Mouse (Mus musculus): ENCODE results near the gene Shroom4. TPM values are rescaled to one million over a fixed set of nuclear protein-coding genes. Genes with fewer than 3 reads are reported as not detected.
A peak's percentile ranks its signal among the peaks of the same experiment; 100 is the strongest.

Shroom4 gene
- polyA plus RNA-seq, 1 experiment from 2014 or later = 1.3 TPM

DNA sequence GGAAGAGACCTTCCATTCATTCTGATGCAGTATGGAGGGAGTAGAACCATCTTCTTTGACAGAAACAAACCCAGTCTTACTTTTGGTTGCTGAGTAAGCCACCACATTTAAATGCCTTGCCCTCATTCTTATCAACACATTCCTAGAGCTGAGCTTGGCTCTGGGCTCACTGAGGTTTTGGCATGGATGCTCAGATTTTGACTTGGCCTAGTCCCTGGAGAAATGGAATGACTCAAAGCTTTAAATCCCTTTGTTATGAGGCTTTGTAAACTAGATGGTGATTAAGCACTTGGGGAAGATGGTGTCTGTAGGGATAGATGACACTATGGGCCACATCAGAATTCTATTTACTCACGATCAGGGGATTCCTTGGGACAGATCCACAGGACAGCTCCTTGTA is 102.2 kb downstream of the Shroom4 start:
- Histone ChIP-seq H3K27me3 (no peaks in the 10 kb centered on the region), H3K27ac (no peak overlapping the region), H3K4me1 (no peaks in the 10 kb centered on the region), H3K4me3 (no peak overlapping the region), H3K4me2 (no peak overlapping the region), H3K36me3 (ENCODE audit: poor library complexity, severe bottlenecking) (no peaks in the 10 kb centered on the region), H3K9me3 (replicated peaks) (no peaks in the 10 kb centered on the region), H3K9ac (no peak overlapping the region)
- ATAC-seq = no peak
- WGBS = 72% methylated on average over 1 of the region's 1 CpGs

DNA sequence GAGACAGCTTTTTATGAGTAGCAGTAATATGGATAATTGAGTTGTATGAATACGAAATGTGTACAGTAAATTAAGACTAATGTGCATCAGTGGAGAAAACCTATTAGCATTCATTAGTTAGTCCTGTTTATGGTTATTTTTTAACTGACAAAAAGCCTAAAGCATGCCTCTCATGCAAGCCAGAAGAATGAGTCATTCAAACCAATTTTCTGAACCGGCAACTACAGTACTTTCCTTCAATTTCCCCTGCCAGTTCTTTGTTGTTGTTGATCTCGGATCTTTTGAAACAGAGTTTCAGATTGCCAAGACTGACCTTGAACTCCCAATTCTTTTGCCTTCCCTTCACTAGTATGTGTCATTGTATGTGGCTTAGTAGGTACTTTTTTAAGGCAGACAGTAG is 117.6 kb downstream of the Shroom4 start:
- no peaks in the 10 kb centered on the region for H3K27me3 ChIP-seq
- no peak overlapping the region for H3K9ac ChIP-seq
- no peaks in the 10 kb centered on the region for H3K4me1 ChIP-seq
- no peaks in the 10 kb centered on the region for H3K9me3 ChIP-seq (replicated peaks)
- H3K4me3 ChIP-seq = no peak overlapping the region
- WGBS = 51% methylated on average over 3 of the region's 3 CpGs
- no peak for ATAC-seq
- no peak overlapping the region for H3K4me2 ChIP-seq
- H3K36me3 ChIP-seq (ENCODE audit: poor library complexity, severe bottlenecking) = no peaks in the 10 kb centered on the region
- H3K27ac ChIP-seq = no peak overlapping the region

DNA sequence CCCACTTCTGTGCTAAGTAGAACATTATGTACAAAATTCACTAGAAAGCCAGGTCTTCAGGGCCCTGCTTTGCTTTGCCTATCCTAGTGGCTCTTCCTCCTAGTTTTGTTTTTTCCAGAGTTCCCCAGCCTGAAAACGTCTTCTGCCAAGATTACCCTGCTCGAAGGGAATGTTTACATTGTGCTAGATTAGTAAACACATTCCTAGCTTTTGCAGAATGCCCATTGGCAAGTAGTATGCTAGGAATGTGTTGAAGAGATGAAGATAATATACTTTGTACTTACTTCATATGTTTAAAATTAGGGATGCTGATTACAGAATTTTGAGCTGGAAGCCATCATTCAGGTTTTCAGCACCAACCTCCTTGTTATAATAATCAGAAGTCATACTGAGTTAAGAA is 118.8 kb downstream of the Shroom4 start:
- Histone ChIP-seq H3K9ac (no peak overlapping the region), H3K27me3 (no peaks in the 10 kb centered on the region), H3K36me3 (ENCODE audit: poor library complexity, severe bottlenecking) (no peaks in the 10 kb centered on the region), H3K9me3 (replicated peaks) (no peaks in the 10 kb centered on the region), H3K4me2 (no peak overlapping the region), H3K27ac (no peak overlapping the region), H3K4me1 (no peaks in the 10 kb centered on the region), H3K4me3 (no peak overlapping the region)
- WGBS = 80% methylated on average over 2 of the region's 2 CpGs
- no peak for ATAC-seq

DNA sequence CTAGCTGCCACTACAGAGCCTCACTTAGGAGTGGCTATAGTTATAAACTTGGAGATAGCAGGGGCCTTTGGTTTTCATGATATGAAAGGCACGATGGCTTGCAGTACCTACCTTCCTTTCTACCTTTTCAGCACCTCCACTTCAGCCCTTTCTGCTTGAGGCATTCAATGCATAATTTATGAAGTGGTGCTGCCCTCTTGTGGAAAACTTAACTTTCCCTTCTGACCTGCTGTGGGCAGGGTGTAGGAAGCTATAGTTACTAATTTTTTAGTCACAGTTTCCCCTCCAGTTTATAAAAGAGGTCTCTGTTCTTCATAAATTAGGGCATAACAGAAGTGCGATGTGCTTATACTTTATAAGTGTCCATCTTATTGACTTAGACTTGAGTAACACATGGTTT is 123.3 kb downstream of the Shroom4 start:
- no peaks in the 10 kb centered on the region for H3K9me3 ChIP-seq (replicated peaks)
- H3K27ac ChIP-seq = no peak overlapping the region
- H3K27me3 ChIP-seq = no peaks in the 10 kb centered on the region
- no peaks in the 10 kb centered on the region for H3K4me1 ChIP-seq
- H3K9ac ChIP-seq = no peak overlapping the region
- H3K4me2 ChIP-seq = no peak overlapping the region
- H3K4me3 ChIP-seq = no peak overlapping the region
- H3K36me3 ChIP-seq (ENCODE audit: poor library complexity, severe bottlenecking) = no peaks in the 10 kb centered on the region
- 73% methylated on average over 2 of the region's 2 CpGs for WGBS
- 0 out of 2 replicates have a peak, but pooled peaks have one; percentile 45 for ATAC-seq

DNA sequence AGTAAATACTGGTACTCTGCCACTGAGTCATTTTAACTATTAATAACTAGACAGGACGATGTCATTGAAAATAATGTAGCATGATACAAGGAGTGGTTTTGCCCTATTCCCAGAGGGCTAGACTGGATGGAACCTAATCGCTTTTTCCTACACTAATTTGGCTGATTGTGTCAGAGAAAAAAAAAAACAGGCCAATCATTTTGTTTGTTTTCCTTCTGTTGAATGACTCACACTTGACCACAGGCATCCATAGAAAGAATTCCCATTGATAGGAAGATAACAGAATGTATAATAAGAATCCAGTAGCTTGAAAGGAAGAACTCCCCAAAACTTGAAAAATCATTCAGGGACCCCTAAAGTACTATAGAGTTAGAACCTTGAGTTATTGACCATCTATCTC is 137.0 kb downstream of the Shroom4 start:
- H3K27ac ChIP-seq = no peak overlapping the region
- no peak overlapping the region for H3K9ac ChIP-seq
- 81% methylated on average over 2 of the region's 2 CpGs for WGBS
- no peaks in the 10 kb centered on the region for H3K4me1 ChIP-seq
- no peaks in the 10 kb centered on the region for H3K36me3 ChIP-seq (ENCODE audit: poor library complexity, severe bottlenecking)
- ATAC-seq = no peak
- H3K4me2 ChIP-seq = no peak overlapping the region
- H3K27me3 ChIP-seq = no peaks in the 10 kb centered on the region
- H3K4me3 ChIP-seq = no peak overlapping the region
- no peaks in the 10 kb centered on the region for H3K9me3 ChIP-seq (replicated peaks)

DNA sequence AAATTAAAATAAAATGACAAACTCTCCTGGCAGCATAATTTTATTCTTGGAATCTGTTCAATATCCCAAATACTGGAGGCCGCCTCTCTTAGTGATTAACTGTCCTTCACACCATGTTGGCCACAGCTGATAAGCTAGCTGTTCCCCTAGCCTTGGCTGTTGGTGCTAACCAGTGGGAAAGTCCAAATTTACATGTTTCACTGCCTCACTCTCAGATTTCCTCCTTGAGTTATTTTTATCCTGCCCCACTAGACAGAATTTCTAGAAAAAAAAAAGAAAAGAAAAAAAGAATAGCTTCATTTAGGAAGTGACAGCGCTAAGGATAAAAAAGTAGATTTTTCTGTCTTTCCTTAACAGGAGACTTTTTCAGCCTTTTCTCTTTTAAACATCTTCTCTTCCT is 138.0 kb downstream of the Shroom4 start:
- H3K27me3 ChIP-seq = no peaks in the 10 kb centered on the region
- no peak for ATAC-seq
- no peak overlapping the region for H3K9ac ChIP-seq
- no peak overlapping the region for H3K4me2 ChIP-seq
- no peak overlapping the region for H3K27ac ChIP-seq
- 79% methylated on average over 2 of the region's 2 CpGs for whole genome bisulfite sequencing
- no peaks in the 10 kb centered on the region for H3K36me3 ChIP-seq (ENCODE audit: poor library complexity, severe bottlenecking)
- no peak overlapping the region for H3K4me3 ChIP-seq
- no peaks in the 10 kb centered on the region for H3K9me3 ChIP-seq (replicated peaks)
- H3K4me1 ChIP-seq = no peaks in the 10 kb centered on the region

DNA sequence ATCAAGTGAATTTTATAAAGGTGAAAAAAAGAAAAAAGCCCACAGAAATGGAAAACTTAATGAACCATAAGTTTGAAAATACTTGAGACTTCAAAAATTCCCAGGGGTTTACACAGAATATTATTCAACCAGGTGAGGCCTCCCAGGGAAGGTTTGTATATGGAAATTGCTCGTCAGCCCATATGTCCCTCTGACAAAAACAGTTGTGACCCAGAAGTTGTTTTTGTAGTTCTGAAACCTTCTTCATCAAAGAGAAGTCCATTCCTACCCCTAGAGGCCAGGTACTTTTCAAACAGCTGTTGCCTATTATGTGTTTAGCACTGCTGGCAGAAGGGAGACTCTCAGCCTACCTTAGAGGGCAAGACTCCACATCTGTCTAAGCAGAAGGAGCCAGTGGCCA is 165.4 kb downstream of the Shroom4 start:
- Histone ChIP-seq H3K27ac (no peak overlapping the region), H3K4me1 (no peaks in the 10 kb centered on the region), H3K4me2 (no peak overlapping the region), H3K9me3 (replicated peaks) (no peaks in the 10 kb centered on the region), H3K36me3 (ENCODE audit: poor library complexity, severe bottlenecking) (no peaks in the 10 kb centered on the region), H3K4me3 (no peak overlapping the region), H3K27me3 (no peaks in the 10 kb centered on the region), H3K9ac (no peak overlapping the region)
- 96% methylated on average over 1 of the region's 1 CpGs for whole genome bisulfite sequencing
- no peak for ATAC-seq

DNA sequence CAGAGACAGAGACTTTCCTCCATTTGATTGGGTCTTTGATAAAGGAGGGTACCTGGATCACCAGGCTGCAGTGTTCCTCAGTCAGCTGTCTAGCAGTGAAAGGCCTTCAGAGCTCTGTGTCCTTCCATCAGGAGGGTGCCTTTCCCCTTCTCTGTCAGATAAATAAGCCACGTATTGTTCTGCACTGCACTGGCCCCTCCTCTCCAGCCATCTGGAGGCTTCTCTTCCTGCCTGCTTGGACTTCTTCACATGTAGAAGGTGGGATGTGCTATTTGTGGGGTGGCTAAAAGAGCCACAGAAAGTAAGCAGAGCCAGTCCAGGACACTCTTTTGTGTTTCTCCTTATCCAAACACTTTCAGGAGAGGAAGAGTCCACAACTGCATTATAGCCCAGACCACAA is 174.9 kb downstream of the Shroom4 start:
- Histone ChIP-seq H3K9ac (no peak overlapping the region), H3K27ac (no peak overlapping the region), H3K4me2 (no peak overlapping the region), H3K4me1 (no peaks in the 10 kb centered on the region), H3K4me3 (no peak overlapping the region), H3K36me3 (ENCODE audit: poor library complexity, severe bottlenecking) (no peaks in the 10 kb centered on the region), H3K27me3 (no peaks in the 10 kb centered on the region), H3K9me3 (replicated peaks) (no peaks in the 10 kb centered on the region)
- no peak for ATAC-seq
- 40% methylated on average over 1 of the region's 1 CpGs for WGBS

DNA sequence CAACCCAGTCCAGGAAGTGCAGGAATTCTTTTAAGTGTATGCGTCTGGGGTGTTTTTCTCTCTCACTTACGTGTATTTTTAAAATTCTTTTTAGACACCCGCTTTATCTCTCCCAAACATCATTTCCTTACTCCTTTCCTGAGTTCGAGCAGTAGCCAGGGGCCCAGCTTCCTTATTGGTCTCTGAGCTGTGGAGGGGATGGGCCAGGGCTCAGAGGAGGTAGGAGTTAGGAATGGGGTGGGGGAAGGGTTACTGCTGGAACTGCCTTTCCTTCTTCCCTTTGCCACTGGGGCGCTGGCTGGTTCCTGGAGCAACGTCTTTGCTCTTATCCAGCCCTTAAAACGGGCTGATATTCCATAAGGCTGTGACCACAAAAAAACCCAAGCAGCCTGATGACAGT is 177.3 kb downstream of the Shroom4 start:
- no peaks in the 10 kb centered on the region for H3K36me3 ChIP-seq (ENCODE audit: poor library complexity, severe bottlenecking)
- H3K27me3 ChIP-seq = no peaks in the 10 kb centered on the region
- H3K4me3 ChIP-seq = no peak overlapping the region
- no peak for ATAC-seq
- H3K27ac ChIP-seq = no peak overlapping the region
- 46% methylated on average over 7 of the region's 7 CpGs for WGBS
- no peak overlapping the region for H3K4me2 ChIP-seq
- no peaks in the 10 kb centered on the region for H3K4me1 ChIP-seq
- no peaks in the 10 kb centered on the region for H3K9me3 ChIP-seq (replicated peaks)
- H3K9ac ChIP-seq = no peak overlapping the region

DNA sequence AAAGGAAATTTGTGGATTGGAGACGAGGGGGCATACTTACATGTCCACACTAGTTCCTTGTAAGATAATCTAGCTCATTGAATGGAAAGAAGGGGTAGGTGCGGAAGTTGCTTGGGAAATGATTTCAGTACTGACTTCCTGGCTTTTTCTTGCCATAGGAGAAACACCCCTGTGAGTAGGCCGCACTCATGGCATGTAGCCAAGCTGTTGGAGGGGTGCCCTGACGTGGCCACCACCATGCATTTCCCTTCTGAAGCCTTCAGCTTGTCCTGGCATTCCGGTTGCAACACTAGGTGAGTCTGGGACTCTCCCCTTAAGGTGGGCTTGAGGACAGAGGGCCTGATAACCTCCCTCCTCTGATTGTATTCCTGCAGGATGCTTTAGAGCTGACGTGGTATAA is 181.0 kb downstream of the Shroom4 start:
- 0 out of 2 replicates have a peak, but pooled peaks cover 8% of the 10 kb centered on the region for H3K36me3 ChIP-seq (ENCODE audit: poor library complexity, severe bottlenecking)
- H3K4me2 ChIP-seq = no peak overlapping the region
- H3K9me3 ChIP-seq (replicated peaks) = no peaks in the 10 kb centered on the region
- no peak for ATAC-seq
- H3K4me1 ChIP-seq = no peaks in the 10 kb centered on the region
- H3K27me3 ChIP-seq = no peaks in the 10 kb centered on the region
- WGBS = 87% methylated on average over 6 of the region's 6 CpGs
- H3K27ac ChIP-seq = no peak overlapping the region
- H3K9ac ChIP-seq = no peak overlapping the region
- no peak overlapping the region for H3K4me3 ChIP-seq

DNA sequence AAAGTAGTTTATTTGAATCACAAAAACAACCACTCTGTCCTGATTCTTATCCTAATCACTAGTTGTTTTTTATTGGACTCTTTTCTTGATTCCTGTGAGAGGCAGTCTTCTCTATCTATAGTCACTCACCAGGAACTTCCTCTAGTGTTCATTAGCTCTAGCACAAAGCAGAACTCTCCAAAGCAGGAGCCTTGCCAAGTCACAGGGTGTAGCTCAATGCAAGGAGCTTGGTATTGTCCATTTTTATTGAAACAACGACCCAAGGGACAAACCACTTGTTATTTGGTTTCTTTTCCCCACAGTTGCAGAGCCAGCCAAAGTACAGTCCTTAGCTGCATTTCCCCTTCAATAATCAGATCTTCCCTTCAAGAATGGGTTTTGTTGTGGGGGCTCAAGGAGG is 181.5 kb downstream of the Shroom4 start:
- no peak overlapping the region for H3K27ac ChIP-seq
- no peaks in the 10 kb centered on the region for H3K27me3 ChIP-seq
- H3K4me2 ChIP-seq = no peak overlapping the region
- no peaks in the 10 kb centered on the region for H3K9me3 ChIP-seq (replicated peaks)
- 60% methylated on average over 1 of the region's 1 CpGs for WGBS
- no peak overlapping the region for H3K9ac ChIP-seq
- no peaks in the 10 kb centered on the region for H3K4me1 ChIP-seq
- no peak for ATAC-seq
- no peak overlapping the region for H3K4me3 ChIP-seq
- H3K36me3 ChIP-seq (ENCODE audit: poor library complexity, severe bottlenecking) = 0 out of 2 replicates have a peak, but pooled peaks cover 8% of the 10 kb centered on the region

DNA sequence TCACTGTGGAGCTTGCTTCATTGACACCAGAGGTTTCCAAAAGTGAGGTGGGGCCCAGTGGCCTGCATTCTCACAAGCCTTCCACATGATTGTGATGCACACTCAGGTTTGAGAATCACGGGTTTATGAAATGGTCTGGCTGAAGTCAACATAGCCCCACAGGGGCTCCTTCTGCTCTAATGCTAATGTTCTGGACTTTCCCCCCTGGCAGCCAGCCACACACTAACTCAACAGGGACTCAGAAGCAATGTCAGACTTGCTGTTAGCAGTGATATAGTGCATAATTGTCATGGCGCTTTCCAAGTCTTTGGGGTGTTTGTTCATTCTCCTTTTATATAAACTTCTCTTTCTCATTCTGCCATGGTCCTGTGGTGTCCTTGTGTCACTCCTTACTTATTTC is 183.0 kb downstream of the Shroom4 start:
- 0 out of 2 replicates have a peak, but pooled peaks cover 8% of the 10 kb centered on the region for H3K36me3 ChIP-seq (ENCODE audit: poor library complexity, severe bottlenecking)

DNA sequence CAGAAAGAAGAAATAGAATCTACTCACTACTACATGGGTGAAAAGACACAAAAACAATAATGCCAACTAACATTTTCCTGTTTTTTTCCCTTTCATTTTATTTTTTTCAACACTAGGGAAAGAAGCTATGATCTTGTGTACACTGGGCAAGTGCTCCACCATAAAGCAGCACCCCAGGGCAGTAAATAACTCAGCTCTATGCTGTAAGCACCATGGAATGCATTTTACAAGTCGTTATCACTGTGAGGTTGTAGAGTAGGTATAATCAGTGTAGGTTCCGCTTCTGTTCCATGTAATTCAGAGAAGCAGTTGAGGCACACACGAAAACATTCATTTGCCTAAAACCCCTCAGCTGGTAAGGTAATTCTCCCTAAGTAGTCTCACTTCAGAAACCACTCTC is 194.5 kb downstream of the Shroom4 start:
- Histone ChIP-seq H3K36me3 (ENCODE audit: poor library complexity, severe bottlenecking) (no peaks in the 10 kb centered on the region), H3K27me3 (no peaks in the 10 kb centered on the region), H3K9me3 (replicated peaks) (no peaks in the 10 kb centered on the region), H3K27ac (no peak overlapping the region), H3K4me1 (no peaks in the 10 kb centered on the region), H3K4me2 (no peak overlapping the region), H3K4me3 (no peak overlapping the region), H3K9ac (no peak overlapping the region)
- WGBS = 87% methylated on average over 3 of the region's 3 CpGs
- no peak for ATAC-seq

More for the DNA sequence above, 183.0 kb downstream of the Shroom4 start:
- Histone ChIP-seq H3K4me1 (no peaks in the 10 kb centered on the region), H3K9me3 (replicated peaks) (no peaks in the 10 kb centered on the region), H3K27ac (no peak overlapping the region), H3K4me3 (no peak overlapping the region), H3K27me3 (no peaks in the 10 kb centered on the region), H3K4me2 (no peak overlapping the region), H3K9ac (no peak overlapping the region)
- ATAC-seq = no peak
- 90% methylated on average over 2 of the region's 2 CpGs for WGBS
